Mouse (Mus musculus) embryonic facial prominence, embryonic 11.5 days (tissue): Measurements from ENCODE around the gene Kif3b. TPM values are rescaled to one million over a fixed set of nuclear protein-coding genes. Genes with fewer than 3 reads are reported as not detected.

Experiments
- polyA plus RNA-seq: library from polyadenylated mRNA; unstranded; fragments of >200 nt; fragmentation: Nextera tagmentation; extraction: Ambion mirVana; gene quantifications from 2 replicates; pipeline ENCODE4 v1.2.1, GENCODE M21; 2014

The Kif3b gene
- polyA plus RNA-seq, 1 experiment from 2014 or later: 7.6 TPM

Other genes with a start within 250 kb of the Kif3b start
- gene Ccm2l, start 225.5 kb upstream of the Kif3b start, polyA plus RNA-seq: 1.3 and 1.7 TPM in 2 replicates
- 1.8 TPM in 2 replicates for gene Hck, start 182.9 kb upstream of the Kif3b start, polyA plus RNA-seq
- 82.2 and 84.0 TPM in 2 replicates for gene Tm9sf4, start 130.1 kb upstream of the Kif3b start, polyA plus RNA-seq
- gene Tspyl3, start 66.0 kb upstream of the Kif3b start, polyA plus RNA-seq: 8.5 and 8.6 TPM in 2 replicates
- gene Plagl2, start 50.0 kb upstream of the Kif3b start, polyA plus RNA-seq: 26.9 and 27.4 TPM in 2 replicates
- gene Pofut1, start 49.9 kb upstream of the Kif3b start, polyA plus RNA-seq: 7.5 and 8.0 TPM in 2 replicates
- gene Asxl1, start 54.4 kb downstream of the Kif3b start, polyA plus RNA-seq: 20.4 and 21.0 TPM in 2 replicates
- gene 4930404H24Rik, start 201.4 kb downstream of the Kif3b start, polyA plus RNA-seq: not detected in 2 replicates
- gene Nol4l, start 238.6 kb downstream of the Kif3b start, polyA plus RNA-seq: 17.6 and 21.0 TPM in 2 replicates